Mouse (Mus musculus) forebrain, embryonic 11.5 days (tissue): ENCODE results near the gene Ripor2. TPM values are rescaled to one million over a fixed set of nuclear protein-coding genes. Genes with fewer than 3 reads are reported as not detected.

Experiments
- ATAC-seq: fragments of 200-750 bp; cut with Nextera tagmentation; replicated peaks from 2 replicates; pipeline ENCODE4 v1.8.0; 2017; ENCODE audit warnings: moderate TSS enrichment; ENCODE audit not compliant: low FRiP score
- DNase-seq: peaks from one replicate; pipeline ENCODE4 v3.0.0-alpha.2; 2017; ENCODE audit warnings: low spot score
- H3K27ac ChIP-seq: fragments of 300-500 bp; sonication (generic); 2 replicates; pipeline ENCODE4 v1.5.1; 2014; ENCODE audit warnings: low read depth, low read length
- H3K27me3 ChIP-seq: fragments of 300-500 bp; sonication (generic); 2 replicates; pipeline ENCODE4 v1.6.1; 2014; ENCODE audit warnings: mild to moderate bottlenecking, low read length, mixed read lengths; ENCODE audit not compliant: control insufficient read depth, insufficient read depth
- H3K36me3 ChIP-seq: fragments of 300-500 bp; sonication (generic); 2 replicates; pipeline ENCODE4 v1.6.1; 2014; ENCODE audit warnings: mild to moderate bottlenecking, low read length, moderate library complexity, mixed read lengths; ENCODE audit not compliant: control insufficient read depth, insufficient read depth
- H3K4me1 ChIP-seq: fragments of 300-500 bp; sonication (generic); replicated peaks from 2 replicates; pipeline ENCODE4 v1.6.1; 2014; ENCODE audit warnings: low read length, mixed read lengths; ENCODE audit not compliant: control insufficient read depth, insufficient read depth
- H3K4me2 ChIP-seq: fragments of 300-500 bp; sonication (generic); 2 replicates; pipeline ENCODE4 v1.6.1; 2014; ENCODE audit warnings: low read depth, mild to moderate bottlenecking, low read length, moderate library complexity, mixed read lengths; ENCODE audit not compliant: severe bottlenecking
- H3K4me3 ChIP-seq: fragments of 300-500 bp; sonication (generic); 2 replicates; pipeline ENCODE4 v1.5.1; 2014; ENCODE audit warnings: low read depth, low read length
- H3K9ac ChIP-seq: fragments of 300-500 bp; sonication (generic); 2 replicates; pipeline ENCODE4 v1.6.1; 2014; ENCODE audit warnings: low read length
- H3K9me3 ChIP-seq: fragments of 300-500 bp; sonication (generic); 2 replicates; pipeline ENCODE4 v1.6.1; 2016; ENCODE audit warnings: low read length, mixed read lengths; ENCODE audit not compliant: control insufficient read depth
- WGBS: fragments of 180-500 bp; shearing (Covaris S2); extraction: QIAGEN DNeasy Blood & Tissue Kit; methylation state at CpG from one replicate; pipeline ENCODE4 v1.1.7; 2014; 5-methylcytosine and 5-hydroxymethylcytosine counted together
- polyA plus RNA-seq: library from polyadenylated mRNA; unstranded; fragments of >200 nt; fragmentation: Nextera tagmentation; extraction: Ambion mirVana; gene quantifications from 2 replicates; pipeline ENCODE4 v1.2.1, GENCODE M21; 2014

Gene Ripor2
- polyA plus RNA-seq, 1 experiment from 2014 or later, result 7.3 TPM

DNA sequence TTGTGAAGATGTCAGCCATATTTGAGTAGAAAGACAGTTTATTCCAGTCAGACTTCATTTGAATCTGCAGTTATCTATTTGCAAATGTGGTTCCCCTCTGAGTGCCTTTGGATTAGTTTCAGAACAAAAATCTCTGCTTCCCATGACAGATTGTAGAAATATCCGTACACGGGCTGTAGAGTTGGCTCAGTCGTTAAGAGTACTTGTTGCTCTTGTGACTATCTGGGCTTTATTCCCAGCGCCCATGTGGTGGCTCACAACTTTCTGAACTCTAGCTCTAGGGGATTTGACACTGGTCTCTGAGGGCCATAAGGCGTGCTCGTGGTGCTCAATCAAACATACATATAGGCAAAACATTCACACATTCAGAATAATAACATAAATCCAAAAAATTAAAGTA lies 10.1 kb upstream of the Ripor2 start:
- no peak for DNase-seq
- H3K27ac ChIP-seq, result no peak overlapping the region
- H3K4me3 ChIP-seq, result no peak overlapping the region
- no peaks in the 10 kb centered on the region for H3K9me3 ChIP-seq
- H3K4me2 ChIP-seq, result no peak overlapping the region
- no peak for ATAC-seq
- no peaks in the 10 kb centered on the region for H3K27me3 ChIP-seq
- no peak overlapping the region for H3K9ac ChIP-seq
- H3K36me3 ChIP-seq, result no peaks in the 10 kb centered on the region
- H3K4me1 ChIP-seq, result peaks cover 8% of the 10 kb centered on the region; the same call in 1 of the 2 replicates
- WGBS, result 93% methylated on average over 6 of the region's 6 CpGs

GRCm38 (mm10) chr13:24575126-24575525 lies 6.9 kb upstream of the Ripor2 start:
- no peaks in the 10 kb centered on the region for H3K36me3 ChIP-seq
- H3K4me2 ChIP-seq, result no peak overlapping the region
- no peak overlapping the region for H3K4me3 ChIP-seq
- 86% methylated on average over 3 of the region's 3 CpGs for WGBS
- H3K9me3 ChIP-seq, result no peaks in the 10 kb centered on the region
- no peak for DNase-seq
- H3K9ac ChIP-seq, result no peak overlapping the region
- no peaks in the 10 kb centered on the region for H3K27me3 ChIP-seq
- peaks cover 8% of the 10 kb centered on the region; the same call in 1 of the 2 replicates for H3K4me1 ChIP-seq
- ATAC-seq, result no peak
- no peak overlapping the region for H3K27ac ChIP-seq

- Histone ChIP-seq H3K4me3 (no peak overlapping the region), H3K4me2 (no peak overlapping the region)
Observed at GRCm38 (mm10) chr13:24576338-24577119, 5.5 kb upstream of the Ripor2 start.

GRCm38 (mm10) chr13:24578317-24578716 lies 3.7 kb upstream of the Ripor2 start:
- no peak overlapping the region for H3K4me2 ChIP-seq
- no peaks in the 10 kb centered on the region for H3K9me3 ChIP-seq
- H3K36me3 ChIP-seq, result no peaks in the 10 kb centered on the region
- no peak for ATAC-seq
- H3K9ac ChIP-seq, result no peak overlapping the region
- no peak for DNase-seq
- no peaks in the 10 kb centered on the region for H3K27me3 ChIP-seq
- H3K4me1 ChIP-seq, result peaks cover 8% of the 10 kb centered on the region; the same call in 1 of the 2 replicates
- H3K4me3 ChIP-seq, result no peak overlapping the region
- H3K27ac ChIP-seq, result no peak overlapping the region

More at GRCm38 (mm10) chr13:24576338-24577119, 5.5 kb upstream of the Ripor2 start:
- DNase-seq (peak; percentile 65), ATAC-seq (peak; percentile 82)
- H3K9me3 ChIP-seq, result no peaks in the 10 kb centered on the region
- H3K36me3 ChIP-seq, result no peaks in the 10 kb centered on the region
- WGBS, result 67% methylated on average over 11 of the region's 11 CpGs
- no peaks in the 10 kb centered on the region for H3K27me3 ChIP-seq
- H3K27ac ChIP-seq, result no peak overlapping the region
- H3K9ac ChIP-seq, result no peak overlapping the region
- peaks cover 8% of the 10 kb centered on the region; the same call in 1 of the 2 replicates for H3K4me1 ChIP-seq

DNA sequence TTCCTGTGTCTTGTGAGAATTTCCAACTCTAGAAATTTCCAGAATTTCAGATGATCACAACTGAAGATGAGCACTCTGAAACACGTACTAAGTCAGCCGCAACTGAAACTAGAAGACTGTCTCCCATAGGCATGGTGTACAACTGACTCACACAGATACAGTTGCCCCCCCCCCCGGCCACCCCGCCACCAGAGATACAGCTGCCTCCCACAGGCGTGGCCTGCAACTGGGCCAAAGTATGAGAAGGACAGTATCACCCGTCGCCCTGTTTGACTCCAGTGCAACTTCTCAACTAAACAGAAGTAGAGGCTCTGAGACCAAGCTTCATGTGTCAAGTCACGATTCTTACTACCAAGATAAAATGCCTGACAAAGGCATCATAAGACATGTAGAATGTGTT lies 1.2 kb upstream of the Ripor2 start:
- Histone ChIP-seq H3K27ac (no peak overlapping the region), H3K9ac (no peak overlapping the region), H3K4me2 (no peak overlapping the region), H3K27me3 (no peaks in the 10 kb centered on the region), H3K4me3 (no peak overlapping the region), H3K9me3 (no peaks in the 10 kb centered on the region), H3K4me1 (peaks cover 8% of the 10 kb centered on the region; the same call in 1 of the 2 replicates), H3K36me3 (no peaks in the 10 kb centered on the region)
- ATAC-seq (no peak), DNase-seq (no peak)
- 89% methylated on average over 8 of the region's 8 CpGs for WGBS

- H3K27ac ChIP-seq, result no peak overlapping the region
- ATAC-seq, result no peak
- H3K9me3 ChIP-seq, result no peaks in the 10 kb centered on the region
- 92% methylated on average over 5 of the region's 5 CpGs for WGBS
- no peak overlapping the region for H3K4me3 ChIP-seq
- H3K4me1 ChIP-seq, result no peaks in the 10 kb centered on the region
- H3K27me3 ChIP-seq, result no peaks in the 10 kb centered on the region
- no peak overlapping the region for H3K9ac ChIP-seq
- no peak overlapping the region for H3K4me2 ChIP-seq
- no peaks in the 10 kb centered on the region for H3K36me3 ChIP-seq
- DNase-seq, result no peak
Observed at GRCm38 (mm10) chr13:24584403-24584802, 2.4 kb downstream of the Ripor2 start.

GRCm38 (mm10) chr13:24584841-24585240 lies 2.9 kb downstream of the Ripor2 start:
- no peaks in the 10 kb centered on the region for H3K36me3 ChIP-seq
- no peaks in the 10 kb centered on the region for H3K9me3 ChIP-seq
- H3K27me3 ChIP-seq, result no peaks in the 10 kb centered on the region
- no peak overlapping the region for H3K27ac ChIP-seq
- H3K9ac ChIP-seq, result no peak overlapping the region
- H3K4me3 ChIP-seq, result no peak overlapping the region
- no peaks in the 10 kb centered on the region for H3K4me1 ChIP-seq
- ATAC-seq, result no peak
- DNase-seq, result no peak
- WGBS, result 95% methylated on average over 6 of the region's 6 CpGs
- no peak overlapping the region for H3K4me2 ChIP-seq

DNA sequence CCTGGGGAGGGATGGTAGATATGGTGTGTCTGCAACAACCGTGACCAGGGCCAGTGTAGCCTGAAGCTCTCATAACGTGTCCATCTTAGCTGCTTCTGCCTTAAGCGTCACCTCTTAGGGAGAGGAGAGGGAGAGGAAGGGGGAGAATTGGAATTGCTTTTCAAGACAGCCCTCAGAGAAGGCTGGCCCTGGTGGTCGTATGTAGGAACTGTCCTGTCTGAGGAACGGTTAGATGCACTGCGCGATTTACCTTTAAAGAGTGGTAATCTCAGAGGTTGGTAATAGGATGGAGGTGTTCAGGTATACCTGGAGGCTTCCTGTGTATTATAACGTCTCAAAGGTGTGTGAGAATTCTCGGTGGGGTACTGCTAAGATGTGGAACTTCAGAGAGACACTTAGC lies 3.4 kb downstream of the Ripor2 start:
- Histone ChIP-seq H3K9ac (no peak overlapping the region), H3K4me2 (no peak overlapping the region), H3K4me1 (no peaks in the 10 kb centered on the region), H3K27ac (no peak overlapping the region), H3K9me3 (no peaks in the 10 kb centered on the region), H3K36me3 (no peaks in the 10 kb centered on the region), H3K4me3 (no peak overlapping the region), H3K27me3 (no peaks in the 10 kb centered on the region)
- 67% methylated on average over 9 of the region's 9 CpGs for WGBS
- no peak for ATAC-seq
- DNase-seq, result no peak
